Mouse (Mus musculus) neutrophil, adult 5-6 weeks (primary cell): ENCODE data around the gene Upf1. TPM values are rescaled to one million over a fixed set of nuclear protein-coding genes. Genes with fewer than 3 reads are reported as not detected.

Experiments
- ATAC-seq: fragments of 151-379, 151-347 bp; 2 replicates; pipeline ENCODE4 v1.8.0; 2017; ENCODE audit warnings: mild to moderate bottlenecking, moderate TSS enrichment; ENCODE audit not compliant: insufficient number of reproducible peaks, poor library complexity, low FRiP score, severe bottlenecking; ENCODE audit errors: extremely low read depth
- total RNA-seq: library from RNA; stranded (forward); fragments of 200-1000 nt; gene quantifications from 2 replicates; pipeline ENCODE4 v1.2.3, GENCODE M21; 2017

Gene Upf1
- 34.0 and 36.8 TPM in 2 replicates for total RNA-seq

DNA sequence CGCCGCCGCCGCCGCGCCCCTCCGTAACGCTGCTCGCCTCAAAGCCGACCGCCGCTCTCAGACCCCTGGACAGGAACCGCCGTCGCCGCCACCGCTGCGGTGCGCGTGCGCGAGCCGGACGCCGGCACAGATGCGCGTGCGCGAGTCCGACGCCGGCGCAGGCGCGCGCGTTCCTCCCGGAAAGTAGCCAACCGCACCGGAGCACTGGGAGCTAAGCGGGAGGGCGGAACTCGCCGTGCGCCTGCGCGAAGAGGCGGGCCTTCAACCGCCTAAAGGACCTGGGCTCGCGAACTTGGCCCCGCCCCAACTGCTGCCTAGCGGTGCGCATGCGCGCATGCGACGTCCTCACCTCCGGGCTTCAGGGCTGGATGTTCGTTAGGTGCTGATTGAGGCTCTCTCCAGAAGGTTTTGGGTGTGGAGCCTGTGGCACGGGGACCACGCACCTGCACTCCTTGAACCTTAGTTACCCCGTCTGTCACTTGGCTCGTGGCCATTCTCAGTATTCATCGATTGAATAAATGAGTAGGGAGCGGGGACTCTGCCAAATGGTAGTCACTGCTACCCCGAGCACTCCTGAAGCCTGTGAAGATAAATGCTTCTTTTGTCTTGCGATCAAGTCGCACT is at the start of gene Upf1:
Upf1 (minus strand) TSS at position 85 of the 624 bp plus-strand sequence.
- peak; percentile 89 for ATAC-seq

DNA sequence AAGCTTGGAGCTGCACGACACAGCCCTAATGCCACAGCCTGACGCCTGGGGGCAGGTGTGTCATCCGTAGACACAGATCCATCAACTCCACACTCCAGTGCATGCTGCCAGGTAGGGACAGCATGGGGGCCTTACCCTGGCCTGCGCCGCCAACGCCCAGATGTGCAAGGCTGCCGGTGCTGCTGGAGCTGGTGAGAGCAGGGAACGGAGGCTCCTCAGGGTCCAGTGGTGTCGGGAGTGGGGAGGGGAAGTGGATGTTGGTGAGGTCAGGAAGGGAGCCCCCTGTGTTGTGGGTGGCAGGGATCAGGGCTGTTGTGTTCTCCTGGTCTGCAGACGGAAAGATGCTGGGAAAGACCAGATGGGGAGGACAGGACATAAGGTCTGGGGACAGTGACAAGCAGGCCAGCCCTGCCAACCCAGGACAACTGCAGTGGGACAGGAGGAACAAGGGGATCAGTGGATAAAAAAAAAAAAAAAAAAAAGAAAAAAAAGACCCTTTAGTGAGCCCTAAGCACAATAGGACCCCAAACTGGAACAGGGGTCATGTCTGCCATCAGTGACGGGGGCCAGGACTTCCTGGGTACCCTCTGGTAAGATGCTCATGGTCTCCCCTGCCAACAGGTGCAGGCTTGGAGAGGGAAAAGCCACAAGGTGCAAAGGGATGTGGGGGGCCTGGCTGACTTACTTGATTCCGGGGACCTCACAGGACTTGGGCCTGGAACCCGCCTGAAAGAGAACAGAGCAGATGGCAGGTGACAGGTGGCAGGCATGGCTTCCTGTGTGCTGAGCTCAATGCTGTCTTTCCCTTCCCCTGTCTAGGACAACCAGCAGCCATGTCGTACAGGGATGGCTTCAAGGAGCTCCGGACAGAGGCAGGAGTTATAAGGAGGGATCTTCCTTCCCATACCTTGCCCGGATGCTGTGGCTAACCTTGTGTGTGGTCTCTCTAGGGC is 44.8 kb upstream of the Upf1 start:
- no peak for ATAC-seq

GRCm38 (mm10) chr8:70396184-70396583 is 43.1 kb upstream of the Upf1 start:
- ATAC-seq, result no peak

- no peak for ATAC-seq
Measured at GRCm38 (mm10) chr8:70395649-70396048, 42.6 kb upstream of the Upf1 start.

DNA sequence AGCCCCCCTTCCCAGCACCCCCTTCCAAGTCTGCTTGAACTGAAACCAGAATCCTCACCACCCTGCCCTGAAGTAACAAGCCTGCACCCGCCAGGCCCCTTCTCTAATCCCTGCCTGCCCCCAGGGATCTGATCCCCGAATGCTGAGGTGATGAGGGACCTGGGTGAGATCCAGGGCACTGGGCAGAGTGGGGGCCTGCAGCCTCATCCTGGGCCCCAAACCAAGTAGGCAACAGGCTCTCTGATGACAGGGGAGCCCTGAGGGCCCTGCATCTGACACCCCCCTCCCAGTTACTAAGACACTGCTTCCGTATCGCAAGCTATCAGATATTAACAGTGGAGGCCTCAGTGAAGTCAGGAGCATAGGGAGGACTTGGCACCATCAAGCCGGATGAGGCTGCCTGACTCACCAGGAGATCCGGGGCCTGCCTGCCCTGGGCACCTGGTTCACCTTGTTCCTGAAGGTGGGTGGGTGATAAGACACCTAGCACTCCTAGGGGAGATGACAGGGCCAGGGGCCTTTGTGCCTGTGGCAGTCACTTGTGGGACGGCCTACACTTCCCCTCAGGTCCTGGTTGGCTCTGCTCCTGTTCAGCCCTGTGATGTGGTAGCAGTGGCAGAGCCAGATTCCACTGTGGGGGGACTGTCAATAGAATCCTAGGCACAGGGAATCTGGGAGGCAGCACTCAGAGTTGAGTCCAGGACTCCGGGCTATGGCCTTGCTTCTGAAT is 41.4 kb upstream of the Upf1 start:
- no peak for ATAC-seq

DNA sequence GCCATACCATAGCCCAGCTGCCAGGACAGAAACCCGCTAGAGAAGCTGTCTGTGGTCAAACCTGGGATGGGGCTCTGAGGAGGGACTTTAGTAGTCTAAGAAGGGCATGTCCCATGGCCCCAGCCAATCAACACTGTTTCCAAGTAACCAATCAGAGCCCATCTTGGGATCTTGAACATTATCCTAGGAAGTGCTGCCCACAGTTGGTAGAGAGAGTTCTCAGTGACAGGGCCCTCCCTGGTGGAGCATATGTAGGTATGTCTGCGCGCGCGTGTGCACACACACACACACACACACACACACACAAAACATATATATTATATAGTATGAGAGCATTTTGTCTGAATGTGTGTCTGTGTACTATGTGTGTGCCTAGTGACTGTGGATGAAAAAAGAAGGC is 40.0 kb upstream of the Upf1 start:
- no peak for ATAC-seq

DNA sequence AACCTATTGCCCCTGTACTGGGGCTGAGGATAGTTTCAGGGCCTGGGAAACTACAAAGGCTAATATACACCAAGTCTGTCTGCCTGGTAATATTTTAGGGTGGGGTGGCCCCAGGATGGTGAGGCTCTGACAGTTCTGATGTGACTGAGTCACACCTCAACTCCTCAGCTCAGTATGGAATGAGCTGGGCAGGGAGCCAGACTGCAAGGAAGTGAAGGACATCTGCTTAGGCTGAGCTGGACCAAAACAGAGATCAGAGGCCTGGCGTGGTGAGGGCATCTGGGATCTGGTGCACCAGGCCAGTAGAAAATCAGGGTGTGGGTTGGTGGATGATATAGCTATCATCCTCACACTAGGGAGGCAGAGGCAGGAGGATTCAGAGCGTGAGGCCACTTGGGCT is 36.6 kb upstream of the Upf1 start:
- no peak for ATAC-seq

DNA sequence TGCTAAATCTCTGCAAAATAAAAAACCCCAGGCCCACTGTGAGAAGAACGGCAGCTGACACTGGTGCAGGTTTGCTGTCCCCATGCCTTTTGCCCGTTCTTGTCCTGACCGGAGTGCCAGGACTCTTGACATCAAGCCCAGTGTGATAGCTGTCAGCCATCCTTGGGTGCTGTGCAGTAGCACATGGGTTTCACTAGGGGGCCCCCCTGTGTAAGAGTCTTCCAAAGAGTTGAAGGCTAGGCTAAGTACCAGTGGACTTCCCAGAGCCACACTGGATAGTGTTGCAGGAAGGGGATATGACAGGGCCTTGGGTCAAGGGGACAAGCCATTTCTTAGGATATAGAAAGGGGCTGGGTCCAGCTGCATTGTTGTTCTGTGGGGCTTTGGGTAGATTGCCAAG is 30.2 kb upstream of the Upf1 start:
- 0 out of 2 replicates have a peak, but pooled peaks have one; percentile 39 for ATAC-seq

DNA sequence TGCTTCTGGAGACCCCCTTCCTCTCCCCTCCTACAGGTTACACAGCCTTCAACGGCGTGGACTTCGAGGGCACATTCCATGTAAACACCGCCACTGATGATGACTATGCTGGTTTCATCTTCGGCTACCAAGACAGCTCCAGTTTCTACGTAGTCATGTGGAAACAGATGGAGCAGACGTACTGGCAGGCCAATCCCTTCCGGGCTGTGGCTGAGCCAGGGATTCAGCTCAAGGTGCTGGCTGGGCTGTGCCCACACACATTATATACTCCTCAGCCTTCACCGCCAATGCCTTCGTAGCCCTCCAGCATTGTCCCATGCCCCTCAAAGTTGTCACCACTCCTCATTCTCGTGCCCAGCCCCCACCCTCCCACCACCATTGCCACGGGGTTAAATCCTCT is 27.0 kb upstream of the Upf1 start:
- ATAC-seq, result no peak

GRCm38 (mm10) chr8:70377049-70377448 is 24.0 kb upstream of the Upf1 start:
- ATAC-seq, result no peak

GRCm38 (mm10) chr8:70376275-70376741 is 23.2 kb upstream of the Upf1 start:
- no peak for ATAC-seq

DNA sequence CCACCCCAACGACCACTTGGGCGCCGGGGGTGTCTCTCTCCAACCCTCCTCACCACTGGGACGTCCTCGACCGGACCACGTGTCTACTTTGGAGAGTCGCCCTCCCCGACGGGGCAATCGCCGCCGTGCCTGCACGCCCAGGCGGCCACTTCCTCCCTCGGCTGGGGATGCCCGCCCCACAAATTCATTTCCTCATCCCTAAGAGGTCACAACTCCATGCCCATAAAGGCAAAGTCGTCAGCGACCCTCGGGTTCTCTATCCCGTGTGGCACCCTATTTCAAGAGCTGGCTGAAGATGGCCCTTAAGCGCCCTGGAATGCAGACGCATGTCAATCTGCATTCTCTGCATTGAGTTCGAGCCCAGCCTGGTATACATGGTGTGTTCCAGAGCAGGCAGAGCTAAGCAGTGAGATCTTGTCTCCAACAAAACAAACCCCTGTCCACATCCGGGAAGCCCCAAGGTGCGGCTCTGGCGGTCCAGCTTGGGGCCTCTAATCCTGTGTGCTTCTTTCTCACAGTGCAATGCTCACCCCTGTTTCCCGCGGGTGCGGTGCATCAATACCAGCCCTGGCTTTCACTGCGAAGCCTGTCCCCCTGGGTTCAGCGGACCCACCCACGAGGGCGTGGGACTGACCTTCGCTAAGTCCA is 22.3 kb upstream of the Upf1 start:
- ATAC-seq, result no peak

- no peak for ATAC-seq
Measured at GRCm38 (mm10) chr8:70374318-70374927, 21.3 kb upstream of the Upf1 start.

- no peak for ATAC-seq
Measured at GRCm38 (mm10) chr8:70373397-70374317, 20.6 kb upstream of the Upf1 start, which contains the start of gene Comp. Comp (plus strand) TSS chr8:70373558.

- no peak for ATAC-seq
Measured at GRCm38 (mm10) chr8:70371951-70372350, 18.9 kb upstream of the Upf1 start.

DNA sequence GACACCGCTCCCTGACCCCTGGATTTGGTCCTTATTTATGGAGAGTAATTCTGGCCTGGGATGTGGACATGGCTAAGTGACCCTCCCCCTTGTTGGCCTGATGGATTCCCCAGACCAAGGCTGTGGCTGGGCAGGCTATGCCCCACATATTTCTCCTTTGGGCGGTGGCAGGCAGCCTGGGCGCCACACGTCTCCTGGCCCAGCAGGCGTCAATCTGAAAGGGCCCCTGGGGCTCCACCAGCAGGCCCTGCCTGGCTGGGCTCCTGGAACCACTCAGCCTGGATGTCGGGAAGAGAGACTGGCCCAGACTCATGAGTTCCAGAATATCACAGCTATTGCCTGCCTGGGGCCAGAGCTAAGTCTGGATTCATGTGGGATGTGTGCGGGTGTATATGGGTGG is 17.4 kb upstream of the Upf1 start:
- ATAC-seq, result no peak

- no peak for ATAC-seq
Measured at GRCm38 (mm10) chr8:70366588-70366987, 13.5 kb upstream of the Upf1 start.

- no peak for ATAC-seq
Measured at GRCm38 (mm10) chr8:70364066-70364465, 11.0 kb upstream of the Upf1 start.
